Comparison of ENCODE assay signal across 10 mouse cellular contexts in genomic region chr2:115385207-115386168, GRCm38 (mm10).
A peak's percentile ranks its signal among the peaks of the same experiment; 100 is the strongest.
DNase-seq lines count a peak whose midpoint lies in the region; ATAC-seq lines count a peak whose summit lies in the region.
"Had no signal": no experiment of that assay in that cellular context is flagged by ENCODE, and none has a peak within 500 bp of the region (broad histone marks: within the 10 kb centered on the region; RNA-seq: fewer than 3 reads in every experiment).

No protein-coding gene starts in this region.

- H3K9ac ChIP-seq in liver, embryonic 11.5 days (ENCODE audit: low read depth, low read length) = no peak overlapping the region
- H3K9ac ChIP-seq in embryonic facial prominence, embryonic 14.5 days (ENCODE audit: low read depth, low read length) = no peak overlapping the region
- no peak overlapping the region for H3K9ac ChIP-seq in neural tube, embryonic 12.5 days

- peak; percentile 57; the same call in 1 of the 2 replicates for ATAC-seq in liver, embryonic 11.5 days (replicated peaks; ENCODE audit: low FRiP score)
- 0 out of 2 replicates have a peak, but pooled peaks have one; percentile 47 for ATAC-seq in embryonic facial prominence, embryonic 14.5 days (ENCODE audit: low read depth)
- ATAC-seq in neural tube, embryonic 12.5 days (ENCODE audit: low FRiP score, low read depth) = peak; percentile 75
- ATAC-seq: Patski had no signal

- H3K36me3 ChIP-seq in liver, embryonic 11.5 days (ENCODE audit: control insufficient read depth, insufficient read depth, low read length) = no peaks in the 10 kb centered on the region
- H3K36me3 ChIP-seq in embryonic facial prominence, embryonic 14.5 days (ENCODE audit: control insufficient read depth, insufficient read depth, low read length) = no peaks in the 10 kb centered on the region
- H3K36me3 ChIP-seq in neural tube, embryonic 12.5 days = no peaks in the 10 kb centered on the region

- no peaks in the 10 kb centered on the region for H3K9me3 ChIP-seq in liver, embryonic 11.5 days (ENCODE audit: control insufficient read depth, low read length)
- H3K9me3 ChIP-seq in embryonic facial prominence, embryonic 14.5 days (ENCODE audit: control insufficient read depth, low read length) = no peaks in the 10 kb centered on the region
- H3K9me3 ChIP-seq in neural tube, embryonic 12.5 days = no peaks in the 10 kb centered on the region

- WGBS in liver, embryonic 11.5 days = 55% methylated on average over 16 of the region's 16 CpGs
- WGBS in embryonic facial prominence, embryonic 14.5 days = 17% methylated on average over 16 of the region's 16 CpGs
- 45% methylated on average over 16 of the region's 16 CpGs for WGBS in neural tube, embryonic 12.5 days

- no peak overlapping the region for H3K27ac ChIP-seq in liver, embryonic 11.5 days (ENCODE audit: low read depth, low read length)
- peak overlapping the region; percentile 33; the same call in 1 of the 2 replicates for H3K27ac ChIP-seq in embryonic facial prominence, embryonic 14.5 days (replicated peaks; ENCODE audit: low read depth, low read length)
- H3K27ac ChIP-seq in neural tube, embryonic 12.5 days = no peak overlapping the region
- H3K27ac ChIP-seq: macrophage had no signal

- H3K27me3 ChIP-seq in liver, embryonic 11.5 days (replicated peaks; ENCODE audit: control insufficient read depth, insufficient read depth, low read length) = no peaks in the 10 kb centered on the region
- H3K27me3 ChIP-seq in embryonic facial prominence, embryonic 14.5 days (replicated peaks; ENCODE audit: control insufficient read depth, insufficient read depth, low read length) = 0 out of 2 replicates have a peak, but pooled peaks cover 5% of the 10 kb centered on the region
- no peaks in the 10 kb centered on the region for H3K27me3 ChIP-seq in neural tube, embryonic 12.5 days (replicated peaks)
- H3K27me3 ChIP-seq: Patski had no signal

- no peaks in the 10 kb centered on the region for H3K4me1 ChIP-seq in liver, embryonic 11.5 days (replicated peaks; ENCODE audit: control insufficient read depth, insufficient read depth, low read length)
- H3K4me1 ChIP-seq in embryonic facial prominence, embryonic 14.5 days (ENCODE audit: control insufficient read depth, insufficient read depth, low read length) = peaks cover 18% of the 10 kb centered on the region
- 0 out of 2 replicates have a peak, but pooled peaks cover 12% of the 10 kb centered on the region for H3K4me1 ChIP-seq in neural tube, embryonic 12.5 days

- H3K4me3 ChIP-seq in liver, embryonic 11.5 days (ENCODE audit: low read depth, low read length) = no peak overlapping the region
- no peak overlapping the region for H3K4me3 ChIP-seq in embryonic facial prominence, embryonic 14.5 days (ENCODE audit: low read depth, low read length)
- no peak overlapping the region for H3K4me3 ChIP-seq in neural tube, embryonic 12.5 days

- no peak for DNase-seq in liver, embryonic 11.5 days (ENCODE audit: low spot score)
- no peak for DNase-seq in liver
- peak; percentile 44 for DNase-seq in embryonic facial prominence, embryonic 14.5 days (ENCODE audit: low spot score)
- DNase-seq in kidney, postnatal 25 days = peak; percentile 52 to 75
- no peak for DNase-seq in thymus, adult 18-20 months
- DNase-seq in T-cell, adult 2 months (ENCODE audit: low spot score) = no peak
- no peak for DNase-seq in thymus, postnatal 36 days

- H3K4me2 ChIP-seq in liver, embryonic 11.5 days = no peak overlapping the region
- H3K4me2 ChIP-seq in embryonic facial prominence, embryonic 14.5 days (ENCODE audit: low read depth, low read length) = peak overlapping the region; percentile 25
- H3K4me2 ChIP-seq in neural tube, embryonic 12.5 days (replicated peaks) = no peak overlapping the region

Comparison
In these comparisons a context has a peak if more than half of its experiments do, and no peak if none do; other contexts are left out.
1. DNase-seq: peak in embryonic facial prominence, embryonic 14.5 days (single experiment) and kidney, postnatal 25 days (2 of 2); none in liver, embryonic 11.5 days (single experiment), liver (single experiment), thymus, adult 18-20 months (0 of 2), T-cell, adult 2 months (single experiment) and thymus, postnatal 36 days (0 of 2).
2. Peak in every context shown above with its lines, with median percentiles within 50 percentile points of each other: ATAC-seq.